Mouse (Mus musculus) olfactory bulb, adult 2 months (tissue): ENCODE measurements around the gene Gm20498.

ENCODE experiments used
- CTCF ChIP-seq: fragments of 200-500 bp; IDR thresholded peaks from 2 replicates; pipeline ENCODE4 v1.5.1; 2012; ENCODE audit warnings: low read depth, mild to moderate bottlenecking, low read length, moderate library complexity; ENCODE audit not compliant: insufficient read depth
- POLR2A ChIP-seq: fragments of 200-500 bp; IDR thresholded peaks from 2 replicates; pipeline ENCODE4 v1.6.1; 2012; ENCODE audit warnings: mild to moderate bottlenecking, low read depth, low read length, moderate library complexity; ENCODE audit not compliant: insufficient read depth

GRCm38 (mm10) chr12:81421846-81422245 lies 110.9 kb downstream of the Gm20498 start, which contains the start of gene Adam4:
- no peak for TF ChIP-seq POLR2A
- TF ChIP-seq CTCF, result no peak
